Mouse (Mus musculus) ES-E14 (cell line): Measurements from ENCODE around the gene Cbarp.

Experiments used
- MAFK ChIP-seq: IDR thresholded peaks from 2 replicates; pipeline ENCODE4 v1.6.1; 2014; ENCODE audit warnings: mild to moderate bottlenecking, low read depth, low read length, inconsistent platforms; ENCODE audit not compliant: insufficient read depth
- ZNF384 ChIP-seq: IDR thresholded peaks from 2 replicates; pipeline ENCODE4 v1.6.1; 2012; ENCODE audit warnings: low read depth, low read length, inconsistent platforms

GRCm38 (mm10) chr10:80153713-80154112, 13.1 kb upstream of the Cbarp start:
- no peak for TF ChIP-seq ZNF384
- TF ChIP-seq MAFK, result no peak
